Mouse (Mus musculus) activated CD4-positive, CD25-positive, alpha-beta regulatory T cell (primary cell): Measurements from ENCODE around the gene Gkn1. TPM values are rescaled to one million over a fixed set of nuclear protein-coding genes. Genes with fewer than 3 reads are reported as not detected.

Experiments
- polyA plus RNA-seq, 2 experiments: library from polyadenylated mRNA; unstranded; fragments of 100-300 nt; shearing (Covaris generic); gene quantifications; one replicate each; pipeline ENCODE4 v1.2.1; 2017

Gene Gkn1
- polyA plus RNA-seq, result not detected

DNA sequence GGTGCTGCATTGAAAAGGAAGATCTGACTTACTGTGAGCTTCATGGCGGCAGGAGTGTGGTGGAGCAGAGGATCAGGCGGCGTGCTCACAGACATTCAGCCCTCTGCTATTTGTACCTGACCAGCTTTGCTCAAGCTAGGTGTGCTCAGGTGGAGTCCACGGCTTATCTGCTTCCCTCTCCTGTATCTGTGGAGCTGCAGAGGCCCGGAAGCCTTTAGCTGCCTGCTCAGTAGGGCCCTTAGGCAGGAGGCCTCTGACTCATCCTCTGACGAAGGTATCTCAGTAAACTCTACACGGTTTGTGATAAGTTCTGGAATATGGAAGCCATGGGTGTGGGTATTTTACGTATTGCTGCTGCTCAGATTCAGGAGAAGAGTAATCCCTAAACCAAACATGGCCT lies at the start of gene Gkn1:
Gkn1 (minus strand) TSS at position 114 of the 400 bp plus-strand sequence.

DNA sequence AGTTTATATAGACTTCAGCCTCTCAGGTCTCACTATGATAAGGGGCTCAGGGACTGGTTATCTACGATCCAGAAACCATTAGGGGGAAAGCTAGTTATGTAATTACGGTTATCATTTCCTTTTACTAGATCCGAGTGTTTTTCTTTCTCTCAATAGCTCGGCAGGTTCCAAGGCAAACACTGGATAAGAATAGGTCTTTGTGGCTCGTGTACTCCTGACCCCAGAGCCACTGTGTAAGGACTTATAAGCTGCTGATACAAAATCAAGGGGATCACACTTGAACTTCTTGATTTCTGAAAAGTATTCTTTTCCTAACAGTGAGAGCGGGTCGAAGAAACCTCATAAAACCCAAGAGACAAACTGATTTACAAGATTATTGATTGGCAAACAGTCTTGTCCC lies 38.1 kb upstream of the Gkn1 start, which contains the start of gene Gkn3:
Gkn3 (minus strand) TSS at position 59 of the 400 bp plus-strand sequence.

DNA sequence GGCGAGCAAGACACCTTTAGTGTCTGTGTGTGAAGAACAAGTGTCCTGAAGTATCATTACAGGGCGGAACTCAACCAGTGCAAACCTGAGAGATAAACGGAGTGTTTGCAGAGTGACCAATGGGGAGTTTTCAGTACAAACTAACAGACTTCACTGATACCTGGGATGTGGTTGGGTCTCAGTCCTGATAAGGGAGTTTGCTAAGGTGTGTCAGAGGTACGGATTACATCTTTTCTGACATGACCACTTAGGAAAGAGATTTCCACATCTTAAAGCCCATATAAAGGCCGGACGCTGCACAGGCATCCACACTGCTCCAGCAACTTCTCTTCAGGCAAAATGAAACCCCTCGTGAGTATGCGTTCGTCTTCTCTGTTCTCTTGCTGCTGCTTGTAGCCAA lies 22.3 kb upstream of the Gkn1 start, which contains the start of gene Gkn2:
Gkn2 (plus strand) TSS at position 301 of the 400 bp plus-strand sequence.

DNA sequence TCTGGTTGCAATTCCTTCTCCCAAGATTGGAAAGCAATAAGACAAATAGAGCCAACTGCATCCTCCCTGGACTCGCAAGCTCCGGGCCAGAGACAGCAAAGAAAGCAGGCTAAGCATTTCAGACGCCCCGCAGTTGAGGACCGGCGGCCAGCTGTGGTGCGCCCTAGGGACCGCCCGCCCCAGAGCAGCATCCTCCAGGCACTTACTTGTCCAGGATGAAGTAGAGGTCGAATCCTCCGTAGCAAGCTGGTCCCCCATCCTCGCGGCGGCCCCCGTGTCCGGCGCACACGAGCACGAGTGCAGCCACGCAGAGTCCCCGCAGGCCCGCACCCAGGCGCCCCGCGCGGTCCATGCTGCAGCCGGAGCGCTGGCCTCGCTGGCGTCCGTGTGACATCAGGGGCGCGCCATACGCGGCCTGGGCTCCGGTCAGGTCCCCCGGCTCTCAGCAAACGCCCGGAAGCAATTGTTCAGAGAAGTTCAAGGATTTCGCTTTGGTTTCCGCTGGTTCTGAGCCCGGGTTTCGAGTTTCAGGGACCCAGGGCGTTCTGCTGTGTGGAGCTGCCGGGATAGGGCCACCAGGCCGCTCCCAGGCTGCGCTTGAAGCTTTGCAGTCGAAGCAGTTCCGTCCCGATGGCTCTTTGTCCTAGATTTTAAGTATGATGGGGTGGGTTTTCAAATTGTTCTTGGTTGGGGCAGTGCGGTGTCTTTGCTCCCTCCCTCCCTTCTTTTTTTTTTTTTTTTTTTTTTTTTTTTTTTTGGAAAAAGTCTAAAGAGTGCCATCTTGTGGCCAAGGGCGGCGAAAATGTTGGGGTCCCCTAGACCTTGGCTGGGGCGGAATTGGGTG lies 15.4 kb downstream of the Gkn1 start, which contains the start of gene Antxr1:
Antxr1 (minus strand) TSS at position 731 of the 844 bp plus-strand sequence.

Other genes with a start within 250 kb of the Gkn1 start
- under 1 TPM; 0.07 to 0.27 TPM for gene D6Ertd527e, start 246.2 kb downstream of the Gkn1 start, polyA plus RNA-seq
- under 1 TPM in 1 of 2 experiments, not detected in 1; 0.16 TPM for gene Antxr1, start 15.1 kb downstream of the Gkn1 start, polyA plus RNA-seq
- not detected for gene Gkn2, start 22.4 kb upstream of the Gkn1 start, polyA plus RNA-seq
- gene Gkn3, start 38.0 kb upstream of the Gkn1 start, polyA plus RNA-seq, result not detected
- gene Bmp10, start 78.1 kb upstream of the Gkn1 start, polyA plus RNA-seq, result not detected
- gene Arhgap25, start 182.3 kb upstream of the Gkn1 start, polyA plus RNA-seq, result 100 to 1,000 TPM; 107 to 163 TPM
- gene Prokr1, start 239.8 kb upstream of the Gkn1 start, polyA plus RNA-seq, result under 1 TPM in 1 of 2 experiments, not detected in 1; 0.17 TPM